Mouse (Mus musculus) E14TG2a.4 (cell line): Measurements from ENCODE around the gene Bicdl1.

Experiments
- H3K27me3 ChIP-seq: 2 replicates; pipeline ENCODE4 v1.6.1; 2014; ENCODE audit warnings: low read length, control low read depth; ENCODE audit not compliant: insufficient read depth
- H3K36me3 ChIP-seq: 2 replicates; pipeline ENCODE4 v1.6.1; 2014; ENCODE audit warnings: low read length, control low read depth; ENCODE audit not compliant: insufficient read depth
- H3K4me1 ChIP-seq: replicated peaks from 2 replicates; pipeline ENCODE4 v1.6.1; 2014; ENCODE audit warnings: low read depth, low read length, control low read depth
- H3K4me3 ChIP-seq: replicated peaks from 2 replicates; pipeline ENCODE4 v1.5.1; 2014; ENCODE audit warnings: mild to moderate bottlenecking, low read length
- H3K9me3 ChIP-seq: 2 replicates; pipeline ENCODE4 v1.6.1; 2014; ENCODE audit warnings: low read length, control low read depth
- CTCF ChIP-seq: conservative IDR thresholded peaks from 2 replicates; pipeline ENCODE4 v1.5.1; 2014; ENCODE audit warnings: low read length
- NANOG ChIP-seq: IDR thresholded peaks from 2 replicates; pipeline ENCODE4 v1.6.1; 2014; ENCODE audit warnings: borderline replicate concordance, low read length, mixed read lengths
- POU5F1 ChIP-seq: IDR thresholded peaks from 2 replicates; pipeline ENCODE4 v1.6.1; 2014; ENCODE audit warnings: low read length, borderline replicate concordance

Gene Bicdl1

DNA sequence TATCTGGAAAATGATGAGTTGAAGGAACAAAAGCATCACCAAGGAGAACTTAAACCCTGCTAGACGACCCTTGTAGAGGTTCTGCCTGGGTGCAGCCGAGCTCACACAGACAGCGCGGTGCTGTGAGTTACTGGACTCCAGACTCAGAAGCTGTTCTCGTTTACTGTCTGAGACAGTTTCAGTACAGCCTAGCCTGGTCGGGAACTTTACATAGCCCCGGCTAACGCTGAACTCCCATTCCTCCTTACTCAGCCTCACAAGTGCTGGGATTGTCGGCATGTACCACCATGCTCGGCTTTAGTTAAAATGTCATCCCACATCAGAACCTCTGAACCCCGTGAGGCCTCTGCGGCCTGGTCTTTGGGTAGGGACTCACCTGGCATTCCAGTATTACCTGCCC, 62.4 kb downstream of the Bicdl1 start:
- Histone ChIP-seq H3K4me1 (peaks cover 16% of the 10 kb centered on the region), H3K4me3 (no peak overlapping the region), H3K36me3 (peaks cover 44% of the 10 kb centered on the region), H3K9me3 (no peaks in the 10 kb centered on the region), H3K27me3 (no peaks in the 10 kb centered on the region)
- TF ChIP-seq NANOG = no peak
- no peak for TF ChIP-seq CTCF
- TF ChIP-seq POU5F1 = no peak

DNA sequence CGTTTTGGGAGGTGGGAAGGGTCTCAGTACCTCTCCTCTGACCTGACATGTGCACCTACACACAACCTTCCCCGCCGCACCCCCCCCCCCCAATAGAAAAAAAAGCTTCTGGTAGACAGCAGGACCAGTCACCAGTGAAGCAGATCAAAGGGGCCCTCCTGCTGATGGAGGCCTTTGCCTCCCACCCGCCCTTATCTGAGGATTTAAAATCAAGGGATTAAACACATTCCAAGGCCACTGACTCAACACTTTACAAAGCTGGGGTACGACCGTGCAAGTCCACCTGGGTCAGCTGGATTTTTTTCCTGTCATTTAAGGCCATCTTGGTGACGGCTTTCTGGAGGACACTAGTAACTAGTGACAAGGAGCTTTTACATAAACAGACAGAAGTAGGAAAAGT, 63.5 kb downstream of the Bicdl1 start:
- Histone ChIP-seq H3K36me3 (peaks cover 51% of the 10 kb centered on the region), H3K4me3 (no peak overlapping the region), H3K27me3 (no peaks in the 10 kb centered on the region), H3K9me3 (no peaks in the 10 kb centered on the region), H3K4me1 (peaks cover 16% of the 10 kb centered on the region)
- TF ChIP-seq NANOG = no peak
- no peak for TF ChIP-seq POU5F1
- no peak for TF ChIP-seq CTCF

DNA sequence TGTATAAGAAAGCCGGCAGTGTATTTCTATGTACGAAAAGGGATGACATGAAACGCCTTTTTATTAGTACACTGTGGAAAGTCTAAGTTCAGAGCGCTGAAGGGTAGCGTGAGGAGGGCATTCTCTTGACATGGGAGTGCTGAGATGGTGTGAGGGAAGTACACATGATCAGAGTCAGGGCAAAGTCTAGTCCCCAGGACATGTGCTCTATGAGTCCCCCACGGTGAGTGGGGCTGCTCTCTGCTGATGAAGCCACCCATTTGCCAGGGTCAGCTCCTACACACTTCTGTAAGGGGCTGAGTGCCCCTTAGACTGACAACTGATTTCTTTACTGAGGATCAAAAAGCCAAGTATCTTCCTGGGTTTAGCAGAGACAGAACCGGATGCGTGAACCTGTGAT, 64.2 kb downstream of the Bicdl1 start:
- H3K4me3 ChIP-seq = no peak overlapping the region
- no peaks in the 10 kb centered on the region for H3K9me3 ChIP-seq
- H3K36me3 ChIP-seq = peaks cover 50% of the 10 kb centered on the region
- H3K4me1 ChIP-seq = peaks cover 16% of the 10 kb centered on the region
- no peaks in the 10 kb centered on the region for H3K27me3 ChIP-seq
- TF ChIP-seq POU5F1 (no peak), NANOG (no peak), CTCF (no peak)

DNA sequence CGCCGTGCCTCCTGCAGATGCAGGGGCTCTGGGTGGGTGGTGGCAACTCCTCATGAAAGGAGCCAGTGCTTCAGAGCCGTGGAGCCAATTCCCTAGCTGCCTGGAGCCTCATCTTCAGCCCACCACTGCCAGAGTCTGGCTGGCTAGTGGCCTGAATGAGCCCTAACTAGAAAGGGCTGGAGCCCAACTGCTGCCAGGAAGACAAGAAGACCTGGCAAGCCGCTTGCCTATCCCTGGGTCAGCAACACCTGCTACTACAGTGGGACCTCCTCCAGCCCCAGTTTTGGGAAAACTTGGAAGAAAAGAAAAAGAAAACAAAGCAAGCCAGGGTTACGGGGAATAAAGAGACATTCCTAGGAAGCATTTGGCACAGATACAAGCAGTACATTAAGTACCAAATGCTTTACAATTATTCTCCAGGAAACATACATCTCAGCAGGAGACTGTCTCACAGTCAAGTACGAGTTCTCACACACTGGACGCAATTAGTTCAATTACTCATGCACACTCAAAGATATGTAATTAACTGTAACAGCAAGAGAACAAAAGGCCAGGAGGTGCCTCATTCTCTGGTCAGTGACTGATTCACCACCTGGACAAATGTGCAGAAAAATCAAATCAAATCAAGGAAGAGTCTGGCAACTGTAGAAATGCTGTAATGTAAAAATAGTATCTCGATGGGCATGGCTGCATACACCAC, 64.9 kb downstream of the Bicdl1 start:
- no peak for TF ChIP-seq POU5F1
- no peak for TF ChIP-seq NANOG
- no peak for TF ChIP-seq CTCF
- Histone ChIP-seq H3K36me3 (peaks cover 48% of the 10 kb centered on the region), H3K4me3 (no peak overlapping the region), H3K27me3 (no peaks in the 10 kb centered on the region), H3K9me3 (no peaks in the 10 kb centered on the region), H3K4me1 (peaks cover 16% of the 10 kb centered on the region)

DNA sequence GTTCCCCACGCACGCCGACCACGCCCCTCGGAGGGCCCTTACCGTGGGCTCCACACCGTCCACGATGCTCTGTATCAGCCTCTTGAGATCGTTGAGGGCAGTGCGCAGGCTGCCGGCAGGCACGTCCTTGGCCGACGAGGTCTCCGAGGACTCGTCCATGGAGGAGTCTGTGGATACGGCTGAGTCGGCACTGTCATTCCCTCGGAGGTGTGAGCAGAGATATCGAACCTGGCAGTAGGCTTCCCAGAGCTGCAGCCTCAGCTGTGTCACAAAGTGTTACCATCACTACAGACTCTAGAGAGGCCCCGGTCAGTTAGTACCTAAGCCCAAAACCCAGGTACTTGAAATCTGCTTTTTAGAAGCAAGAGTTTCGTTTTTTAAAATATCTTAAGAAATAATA, 68.8 kb downstream of the Bicdl1 start:
- Histone ChIP-seq H3K9me3 (no peaks in the 10 kb centered on the region), H3K4me3 (no peak overlapping the region), H3K36me3 (peaks cover 38% of the 10 kb centered on the region), H3K27me3 (no peaks in the 10 kb centered on the region), H3K4me1 (peaks cover 23% of the 10 kb centered on the region)
- TF ChIP-seq NANOG (no peak), CTCF (no peak), POU5F1 (no peak)

DNA sequence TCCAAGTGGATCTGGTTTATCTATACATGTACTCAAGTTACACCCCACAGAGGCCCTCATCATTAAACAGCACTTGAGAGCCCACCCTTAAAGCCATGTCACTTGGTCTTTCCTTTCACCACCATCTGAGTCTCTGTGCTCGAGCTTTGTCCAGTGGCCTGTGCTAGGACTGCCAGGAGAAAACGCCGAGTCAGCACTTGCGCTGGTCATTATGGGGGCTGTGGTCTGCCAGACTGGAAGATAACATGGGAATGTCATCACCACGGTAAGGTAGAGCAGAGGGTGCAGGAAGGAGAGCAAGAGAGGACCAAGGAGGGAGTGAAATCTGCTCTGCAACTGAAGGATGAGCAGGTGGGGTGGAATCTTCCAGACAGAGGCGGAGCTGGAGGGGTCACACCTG, 73.1 kb downstream of the Bicdl1 start:
- Histone ChIP-seq H3K9me3 (no peaks in the 10 kb centered on the region), H3K4me1 (peaks cover 32% of the 10 kb centered on the region), H3K27me3 (no peaks in the 10 kb centered on the region), H3K4me3 (no peak overlapping the region), H3K36me3 (peaks cover 49% of the 10 kb centered on the region)
- TF ChIP-seq NANOG = no peak
- TF ChIP-seq POU5F1 = no peak
- no peak for TF ChIP-seq CTCF

DNA sequence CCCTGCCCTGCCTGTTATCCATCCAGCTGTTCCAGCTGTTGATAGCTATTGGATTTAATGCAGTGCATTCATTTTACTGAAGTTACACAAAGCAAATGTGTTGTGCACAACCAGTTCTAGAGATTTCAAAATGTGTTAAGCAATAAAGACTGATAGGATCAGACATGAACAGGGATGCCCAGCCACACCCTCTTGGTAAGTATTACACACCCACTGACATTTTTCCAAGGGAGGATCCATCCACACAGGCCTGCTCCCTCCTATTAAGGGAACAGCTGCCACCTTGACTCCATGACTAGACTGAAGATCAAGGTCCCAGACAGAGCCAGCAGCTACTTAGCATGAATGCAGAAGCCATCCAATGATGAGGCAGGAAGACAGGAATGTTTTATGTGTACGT, 74.2 kb downstream of the Bicdl1 start:
- Histone ChIP-seq H3K27me3 (no peaks in the 10 kb centered on the region), H3K9me3 (no peaks in the 10 kb centered on the region), H3K36me3 (peaks cover 40% of the 10 kb centered on the region), H3K4me1 (peaks cover 39% of the 10 kb centered on the region), H3K4me3 (no peak overlapping the region)
- TF ChIP-seq POU5F1 (no peak), NANOG (no peak)

DNA sequence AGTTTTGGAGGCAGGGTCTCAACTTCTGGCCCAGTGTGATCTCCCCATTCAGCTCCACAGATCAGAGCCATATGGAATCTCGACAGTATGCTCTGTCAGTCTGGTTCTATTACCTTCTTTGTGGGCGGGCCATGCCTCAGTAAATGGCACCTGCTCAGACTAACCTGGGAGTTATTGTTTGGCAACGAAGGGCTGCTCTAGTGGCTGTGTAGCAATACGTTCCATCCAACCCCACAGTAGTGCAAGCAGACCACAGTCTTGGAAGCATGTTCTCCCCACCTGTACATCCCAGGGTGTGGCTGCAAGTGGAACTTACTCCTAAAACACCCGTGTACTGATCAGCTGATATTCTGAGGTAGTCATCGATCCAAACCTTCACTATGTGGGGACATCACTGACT, 74.7 kb downstream of the Bicdl1 start:
- no peak for TF ChIP-seq NANOG
- H3K4me1 ChIP-seq = peaks cover 44% of the 10 kb centered on the region
- no peak overlapping the region for H3K4me3 ChIP-seq
- H3K27me3 ChIP-seq = no peaks in the 10 kb centered on the region
- H3K9me3 ChIP-seq = no peaks in the 10 kb centered on the region
- H3K36me3 ChIP-seq = peaks cover 38% of the 10 kb centered on the region

DNA sequence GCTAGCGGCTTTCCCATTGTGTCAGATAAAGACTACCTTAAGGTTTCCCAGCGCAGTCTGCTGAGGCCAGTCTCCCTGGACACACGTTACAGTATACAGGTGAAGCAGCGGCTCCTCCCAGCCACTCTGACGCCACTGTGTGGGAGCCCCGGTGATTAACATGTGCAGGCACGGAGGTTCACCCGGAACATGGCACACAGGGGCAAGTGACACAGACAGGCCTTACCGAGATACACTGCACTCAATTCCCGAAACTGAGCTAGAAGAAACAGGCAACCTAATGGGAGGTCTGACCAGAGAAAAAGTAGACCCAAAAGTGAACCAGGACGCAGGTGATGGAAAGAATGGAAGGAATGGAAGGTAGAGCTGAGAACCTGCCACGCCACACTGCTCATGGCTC, 77.6 kb downstream of the Bicdl1 start:
- TF ChIP-seq POU5F1 (no peak), NANOG (no peak), CTCF (no peak)
- H3K4me3 ChIP-seq = no peak overlapping the region; the same call in 1 of the 2 replicates
- H3K9me3 ChIP-seq = no peaks in the 10 kb centered on the region
- peaks cover 46% of the 10 kb centered on the region for H3K4me1 ChIP-seq
- peaks cover 47% of the 10 kb centered on the region for H3K36me3 ChIP-seq
- H3K27me3 ChIP-seq = no peaks in the 10 kb centered on the region
